Mouse (Mus musculus): ENCODE data around the gene Dspp.

DNA sequence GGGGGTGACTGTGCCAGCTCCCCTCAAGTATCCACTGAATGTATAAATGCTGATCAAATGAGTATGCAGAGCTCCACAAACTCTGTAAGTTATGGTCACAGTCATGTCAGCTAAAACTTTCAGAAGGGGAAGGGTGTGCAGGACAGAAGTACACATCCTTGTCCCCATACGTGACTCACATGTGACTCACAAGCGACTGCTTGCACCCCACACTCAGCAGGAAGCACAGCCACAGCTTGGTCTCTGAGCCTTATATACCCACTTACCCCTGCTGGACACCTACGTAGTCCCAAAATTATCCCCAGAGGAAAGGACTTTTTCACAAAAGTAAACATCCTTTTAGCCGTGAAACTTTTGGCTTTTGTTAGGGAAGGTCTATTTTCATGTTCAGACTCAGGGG, 36.8 kb upstream of the Dspp start:
- TF ChIP-seq MAX (IDR thresholded peaks at IDR 0.05) (no peak), CTCF (IDR thresholded peaks at IDR 0.05; ENCODE audit: control insufficient read depth, insufficient read depth, insufficient read length) (no peak), MYOG (IDR thresholded peaks at IDR 0.05; ENCODE audit: control insufficient read depth, extremely low read depth, insufficient read length) (no peak)
